Mouse (Mus musculus) limb, embryonic 15.5 days (tissue): ENCODE results near the gene Pdzk1. TPM values are rescaled to one million over a fixed set of nuclear protein-coding genes. Genes with fewer than 3 reads are reported as not detected.

Experiments
- ATAC-seq: fragments of 200-750 bp; cut with Nextera tagmentation; 2 replicates; pipeline ENCODE4 v1.8.0; 2017; ENCODE audit warnings: low read depth, moderate TSS enrichment; ENCODE audit not compliant: insufficient number of reproducible peaks, low FRiP score, low TSS enrichment
- H3K27ac ChIP-seq: fragments of 300-500 bp; sonication (generic); 2 replicates; pipeline ENCODE4 v1.5.1; 2015; ENCODE audit warnings: moderate library complexity, mild to moderate bottlenecking, inconsistent platforms
- H3K27me3 ChIP-seq: fragments of 300-500 bp; sonication (generic); 2 replicates; pipeline ENCODE4 v1.6.1; 2015; ENCODE audit warnings: inconsistent platforms
- H3K36me3 ChIP-seq: fragments of 300-500 bp; sonication (generic); 2 replicates; pipeline ENCODE4 v1.6.1; 2015; ENCODE audit warnings: inconsistent platforms
- H3K4me1 ChIP-seq: fragments of 300-500 bp; sonication (generic); 2 replicates; pipeline ENCODE4 v1.6.1; 2015; ENCODE audit warnings: inconsistent platforms
- H3K4me2 ChIP-seq: fragments of 300-500 bp; sonication (generic); 2 replicates; pipeline ENCODE4 v1.6.1; 2015; ENCODE audit warnings: mild to moderate bottlenecking, inconsistent platforms
- H3K4me3 ChIP-seq: fragments of 300-500 bp; sonication (generic); 2 replicates; pipeline ENCODE4 v1.5.1; 2015; ENCODE audit warnings: mild to moderate bottlenecking, inconsistent platforms
- H3K9ac ChIP-seq: fragments of 300-500 bp; sonication (generic); 2 replicates; pipeline ENCODE4 v1.6.1; 2015; ENCODE audit warnings: inconsistent platforms
- H3K9me3 ChIP-seq: fragments of 300-500 bp; sonication (generic); 2 replicates; pipeline ENCODE4 v1.6.1; 2016; ENCODE audit warnings: inconsistent platforms
- WGBS: fragments of 180-500 bp; shearing (Covaris S2); methylation state at CpG from one replicate; pipeline ENCODE4 v1.1.7; 2015; 5-methylcytosine and 5-hydroxymethylcytosine counted together
- polyA plus RNA-seq: library from polyadenylated mRNA; unstranded; fragments of >200 nt; fragmentation: Nextera tagmentation; extraction: Ambion mirVana; gene quantifications from 2 replicates; pipeline ENCODE4 v1.2.1, GENCODE M21; 2015

Gene Pdzk1
- 0.06 TPM in 1 of 2 replicates, not detected in the other for polyA plus RNA-seq

GRCm38 (mm10) chr3:96828984-96829383 lies at the start of gene Pdzk1, which contains the start of gene Cd160:
Pdzk1 (plus strand) TSS chr3:96829284.
Cd160 (minus strand) TSS chr3:96829351.
- H3K36me3 ChIP-seq, result no peaks in the 10 kb centered on the region
- ATAC-seq, result no peak
- no peaks in the 10 kb centered on the region for H3K27me3 ChIP-seq
- no peak within 1 kb of the TSS for H3K9ac ChIP-seq
- no peaks in the 10 kb centered on the region for H3K9me3 ChIP-seq
- 68% methylated on average over 1 of the region's 1 CpGs for WGBS
- H3K4me3 ChIP-seq, result no peak within 1 kb of the TSS
- no peak within 1 kb of the TSS for H3K27ac ChIP-seq
- H3K4me2 ChIP-seq, result no peak within 1 kb of the TSS
- no peaks in the 10 kb centered on the region for H3K4me1 ChIP-seq

- ATAC-seq, result no peak
- H3K9me3 ChIP-seq, result no peaks in the 10 kb centered on the region
- peaks cover 25% of the 10 kb centered on the region for H3K36me3 ChIP-seq
- 76% methylated on average over 8 of the region's 8 CpGs for WGBS
- H3K27me3 ChIP-seq, result no peaks in the 10 kb centered on the region
- H3K4me1 ChIP-seq, result no peaks in the 10 kb centered on the region
- H3K27ac ChIP-seq, result no peak overlapping the region
- no peak overlapping the region for H3K4me2 ChIP-seq
- no peak overlapping the region for H3K9ac ChIP-seq
- no peak overlapping the region for H3K4me3 ChIP-seq
Observed at GRCm38 (mm10) chr3:96782236-96782635, 46.8 kb upstream of the Pdzk1 start.

GRCm38 (mm10) chr3:96787784-96788183 lies 41.3 kb upstream of the Pdzk1 start:
- Histone ChIP-seq H3K4me1 (no peaks in the 10 kb centered on the region), H3K27me3 (no peaks in the 10 kb centered on the region), H3K4me2 (no peak overlapping the region), H3K36me3 (peaks cover 41% of the 10 kb centered on the region), H3K9ac (no peak overlapping the region), H3K27ac (no peak overlapping the region), H3K4me3 (no peak overlapping the region), H3K9me3 (no peaks in the 10 kb centered on the region)
- WGBS, result 94% methylated on average over 1 of the region's 1 CpGs
- no peak for ATAC-seq

- Histone ChIP-seq H3K36me3 (peaks cover 41% of the 10 kb centered on the region), H3K4me1 (no peaks in the 10 kb centered on the region), H3K27me3 (no peaks in the 10 kb centered on the region), H3K27ac (no peak overlapping the region), H3K4me3 (no peak overlapping the region), H3K9ac (no peak overlapping the region), H3K9me3 (no peaks in the 10 kb centered on the region), H3K4me2 (no peak overlapping the region)
- WGBS, result 85% methylated on average over 8 of the region's 8 CpGs
- ATAC-seq, result no peak
Observed at GRCm38 (mm10) chr3:96788506-96788905, 40.6 kb upstream of the Pdzk1 start.

GRCm38 (mm10) chr3:96800254-96800653 lies 28.8 kb upstream of the Pdzk1 start:
- no peaks in the 10 kb centered on the region for H3K27me3 ChIP-seq
- no peaks in the 10 kb centered on the region for H3K4me1 ChIP-seq
- H3K36me3 ChIP-seq, result peaks cover 3% of the 10 kb centered on the region
- 72% methylated on average over 11 of the region's 11 CpGs for WGBS
- H3K9ac ChIP-seq, result no peak overlapping the region
- no peaks in the 10 kb centered on the region for H3K9me3 ChIP-seq
- H3K27ac ChIP-seq, result no peak overlapping the region
- H3K4me2 ChIP-seq, result no peak overlapping the region
- ATAC-seq, result no peak
- no peak overlapping the region for H3K4me3 ChIP-seq

GRCm38 (mm10) chr3:96802214-96802613 lies 26.9 kb upstream of the Pdzk1 start:
- Histone ChIP-seq H3K4me2 (no peak overlapping the region), H3K9ac (no peak overlapping the region), H3K4me3 (no peak overlapping the region), H3K36me3 (no peaks in the 10 kb centered on the region), H3K27ac (no peak overlapping the region), H3K27me3 (no peaks in the 10 kb centered on the region), H3K4me1 (no peaks in the 10 kb centered on the region), H3K9me3 (no peaks in the 10 kb centered on the region)
- 81% methylated on average over 1 of the region's 1 CpGs for WGBS
- no peak for ATAC-seq

GRCm38 (mm10) chr3:96808136-96808535 lies 20.9 kb upstream of the Pdzk1 start:
- H3K27me3 ChIP-seq, result no peaks in the 10 kb centered on the region
- H3K9ac ChIP-seq, result no peak overlapping the region
- no peak overlapping the region for H3K4me2 ChIP-seq
- no peaks in the 10 kb centered on the region for H3K9me3 ChIP-seq
- H3K4me3 ChIP-seq, result no peak overlapping the region
- peaks cover 6% of the 10 kb centered on the region; the same call in 1 of the 2 replicates for H3K4me1 ChIP-seq
- 73% methylated on average over 3 of the region's 3 CpGs for WGBS
- no peak overlapping the region for H3K27ac ChIP-seq
- H3K36me3 ChIP-seq, result no peaks in the 10 kb centered on the region
- ATAC-seq, result no peak

GRCm38 (mm10) chr3:96808651-96809050 lies 20.4 kb upstream of the Pdzk1 start:
- no peaks in the 10 kb centered on the region for H3K27me3 ChIP-seq
- ATAC-seq, result no peak
- H3K36me3 ChIP-seq, result no peaks in the 10 kb centered on the region
- no peak overlapping the region for H3K27ac ChIP-seq
- no peak overlapping the region for H3K4me2 ChIP-seq
- no peak overlapping the region for H3K4me3 ChIP-seq
- H3K9ac ChIP-seq, result no peak overlapping the region
- H3K9me3 ChIP-seq, result no peaks in the 10 kb centered on the region
- peaks cover 12% of the 10 kb centered on the region for H3K4me1 ChIP-seq
- 72% methylated on average over 3 of the region's 3 CpGs for WGBS

- 80% methylated on average over 3 of the region's 3 CpGs for WGBS
- Histone ChIP-seq H3K4me1 (peaks cover 14% of the 10 kb centered on the region), H3K27ac (no peak overlapping the region), H3K4me3 (no peak overlapping the region), H3K9me3 (no peaks in the 10 kb centered on the region), H3K4me2 (no peak overlapping the region), H3K27me3 (peaks cover 4% of the 10 kb centered on the region; the same call in 1 of the 2 replicates), H3K36me3 (no peaks in the 10 kb centered on the region), H3K9ac (no peak overlapping the region)
- no peak for ATAC-seq
Observed at GRCm38 (mm10) chr3:96811232-96811631, 17.9 kb upstream of the Pdzk1 start.

- no peak for ATAC-seq
- H3K36me3 ChIP-seq, result no peaks in the 10 kb centered on the region
- no peak overlapping the region for H3K4me2 ChIP-seq
- no peak overlapping the region for H3K4me3 ChIP-seq
- peaks cover 4% of the 10 kb centered on the region; the same call in 1 of the 2 replicates for H3K27me3 ChIP-seq
- WGBS, result 23% methylated on average over 20 of the region's 20 CpGs
- H3K9me3 ChIP-seq, result no peaks in the 10 kb centered on the region
- H3K9ac ChIP-seq, result no peak overlapping the region
- peaks cover 14% of the 10 kb centered on the region for H3K4me1 ChIP-seq
- H3K27ac ChIP-seq, result no peak overlapping the region
Observed at GRCm38 (mm10) chr3:96812395-96813091, 16.5 kb upstream of the Pdzk1 start.

GRCm38 (mm10) chr3:96813106-96813505 lies 16.0 kb upstream of the Pdzk1 start:
- Histone ChIP-seq H3K4me1 (peaks cover 13% of the 10 kb centered on the region), H3K4me2 (0 out of 2 replicates have a peak overlapping the region, but pooled peaks have one; percentile 30), H3K9me3 (no peaks in the 10 kb centered on the region), H3K36me3 (no peaks in the 10 kb centered on the region), H3K27ac (no peak overlapping the region), H3K9ac (no peak overlapping the region), H3K4me3 (no peak overlapping the region), H3K27me3 (peaks cover 4% of the 10 kb centered on the region; the same call in 1 of the 2 replicates)
- no peak for ATAC-seq
- WGBS, result 9% methylated on average over 9 of the region's 9 CpGs

- H3K4me1 ChIP-seq, result peaks cover 12% of the 10 kb centered on the region
- no peaks in the 10 kb centered on the region for H3K9me3 ChIP-seq
- no peaks in the 10 kb centered on the region for H3K36me3 ChIP-seq
- 34% methylated on average over 7 of the region's 7 CpGs for WGBS
- no peak overlapping the region for H3K4me3 ChIP-seq
- ATAC-seq, result no peak; the same call in 1 of the 2 replicates
- H3K9ac ChIP-seq, result no peak overlapping the region
- 0 out of 2 replicates have a peak overlapping the region, but pooled peaks have one; percentile 30 for H3K4me2 ChIP-seq
- no peak overlapping the region for H3K27ac ChIP-seq
- peaks cover 4% of the 10 kb centered on the region; the same call in 1 of the 2 replicates for H3K27me3 ChIP-seq
Observed at GRCm38 (mm10) chr3:96813591-96814244, 15.4 kb upstream of the Pdzk1 start.
